Mouse (Mus musculus) lung, adult 2 months (tissue): Measurements from ENCODE around the gene Acaa1b.

ENCODE experiments used
- CTCF ChIP-seq: fragments of 200-500 bp; IDR thresholded peaks from 2 replicates; pipeline ENCODE4 v1.5.1; 2011; ENCODE audit warnings: mild to moderate bottlenecking, low read length, control low read depth; ENCODE audit not compliant: insufficient read depth
- POLR2A ChIP-seq: fragments of 200-500 bp; IDR thresholded peaks from 2 replicates; pipeline ENCODE4 v1.6.1; 2011; ENCODE audit warnings: low read depth, mild to moderate bottlenecking, control low read depth, low read length, borderline replicate concordance; ENCODE audit errors: extremely low read depth

DNA sequence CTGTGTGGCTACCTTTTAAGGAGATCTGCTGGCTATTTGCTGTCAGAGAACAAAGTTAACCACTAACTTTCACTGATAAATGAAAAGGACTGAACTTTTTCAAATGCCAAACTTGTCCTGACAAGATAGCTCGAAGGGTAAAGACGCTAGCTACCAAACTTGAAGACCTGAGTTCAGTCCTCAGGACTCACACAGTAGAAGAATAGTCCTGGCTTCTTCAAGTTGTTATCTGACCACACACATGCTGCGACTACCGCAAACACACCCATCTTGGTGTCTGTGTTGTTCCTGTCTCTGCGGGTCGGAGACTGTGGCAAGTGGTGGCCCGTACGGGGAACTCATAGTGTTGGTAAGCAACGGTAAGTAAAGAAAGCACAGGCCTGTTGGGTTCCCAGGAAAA lies 46.7 kb upstream of the Acaa1b start:
- TF ChIP-seq CTCF, result no peak
- TF ChIP-seq POLR2A, result no peak
